Mouse (Mus musculus) embryo, embryonic 9.5 days (tissue): ENCODE results near the gene Cdk14.

ENCODE experiments used
- DNase-seq: peaks from one replicate; pipeline ENCODE4 v3.0.0-alpha.2; 2017; ENCODE audit errors: extremely low spot score

Cdk14 gene

DNA sequence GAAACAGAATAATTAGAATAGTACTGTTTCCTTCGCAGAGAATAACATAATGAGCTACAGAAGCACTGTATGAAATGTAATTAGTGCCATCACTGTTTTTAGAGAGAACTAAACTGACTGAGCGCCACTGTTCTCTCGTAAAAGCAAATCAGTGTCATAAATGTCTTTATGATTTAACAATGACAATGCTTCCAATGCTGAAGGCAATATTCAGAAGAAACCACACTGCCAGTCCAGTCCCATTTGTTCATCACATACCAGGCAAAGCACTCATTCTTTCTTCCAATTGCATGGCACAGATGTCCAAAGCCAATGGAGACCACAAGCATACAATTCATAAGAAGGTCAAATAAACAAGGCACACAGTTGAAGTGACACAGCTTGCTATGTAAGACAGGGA is 355.4 kb downstream of the Cdk14 start:
- no peak for DNase-seq

- no peak for DNase-seq
Observed at GRCm38 (mm10) chr5:5056102-5056883, 363.8 kb downstream of the Cdk14 start.

DNA sequence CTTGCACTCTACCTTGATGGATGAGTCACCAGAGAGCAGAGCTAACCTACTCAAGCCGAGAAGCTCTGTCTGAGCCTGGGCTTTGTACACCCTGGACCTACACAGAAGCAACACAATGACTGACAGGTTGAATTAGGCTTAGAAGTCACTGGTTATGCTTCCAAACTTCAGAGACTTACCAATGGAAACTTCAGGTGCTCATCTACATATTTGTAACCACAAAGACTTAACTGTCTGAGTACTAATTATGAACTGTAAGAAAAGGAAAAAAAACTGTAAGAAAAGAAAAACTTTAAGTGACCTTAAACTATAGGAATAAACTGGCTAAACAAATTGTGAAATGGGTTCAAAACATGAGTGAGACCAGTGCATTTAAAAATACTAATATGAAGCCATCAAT is 364.6 kb downstream of the Cdk14 start:
- no peak for DNase-seq

- no peak for DNase-seq
Observed at GRCm38 (mm10) chr5:5054270-5054669, 365.8 kb downstream of the Cdk14 start.

DNA sequence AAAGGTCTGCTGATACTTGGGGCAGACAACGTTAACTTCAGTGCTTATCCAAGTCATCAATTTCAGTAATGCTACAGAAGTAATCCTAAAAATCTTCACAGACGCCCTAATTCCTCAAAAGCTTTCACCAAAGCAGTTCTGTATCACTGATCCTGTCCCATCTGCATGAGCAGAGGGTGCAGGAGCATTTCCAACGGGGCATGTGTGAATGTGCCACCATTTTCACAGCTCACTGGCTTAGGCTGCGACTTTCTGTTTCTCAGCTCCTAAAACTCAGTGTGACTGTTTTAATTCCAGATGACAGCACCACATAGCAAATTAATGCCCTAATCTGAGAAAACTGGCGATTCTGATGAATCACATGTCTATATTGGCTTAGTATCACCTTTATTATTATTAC is 375.8 kb downstream of the Cdk14 start:
- DNase-seq, result no peak

DNA sequence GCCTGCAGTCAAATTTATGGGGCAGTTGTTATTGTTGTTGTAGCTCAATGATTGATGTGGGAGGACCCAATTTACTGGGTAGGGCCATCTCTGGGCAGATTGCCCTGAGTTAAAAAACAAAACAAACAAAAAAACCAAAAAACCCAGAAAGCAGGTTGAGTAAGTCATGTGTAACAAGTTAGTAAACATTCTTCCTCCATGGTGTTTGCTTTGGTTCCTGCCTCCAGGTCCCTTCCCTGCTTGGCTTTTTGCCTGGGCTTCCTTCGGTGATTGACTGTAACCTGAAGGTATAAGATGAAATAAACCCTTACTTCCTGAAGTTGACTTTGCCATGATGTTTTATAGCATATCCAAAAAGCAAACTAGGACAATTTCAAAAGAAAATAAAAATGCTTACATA is 377.4 kb downstream of the Cdk14 start:
- DNase-seq, result no peak

DNA sequence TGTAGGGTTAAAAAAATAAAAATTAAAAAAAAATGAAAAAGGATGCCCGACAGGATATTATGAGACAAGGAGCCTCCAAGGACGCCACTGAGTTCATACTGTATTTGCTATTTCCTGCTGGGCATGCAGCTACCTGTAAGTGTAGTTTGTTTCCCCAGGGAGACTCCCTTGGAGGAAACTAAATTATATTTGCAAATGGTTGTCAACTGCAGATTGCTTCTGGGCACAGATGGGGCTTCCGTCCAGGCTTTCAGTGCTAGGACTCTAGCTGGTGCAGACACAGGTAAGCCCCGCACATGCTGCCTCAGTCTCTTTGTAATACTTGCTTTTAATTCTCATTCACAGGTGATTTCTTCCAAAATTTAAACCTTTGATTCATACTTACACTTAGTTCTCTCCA is 378.6 kb downstream of the Cdk14 start:
- no peak for DNase-seq

- DNase-seq, result no peak
Observed at GRCm38 (mm10) chr5:5039700-5040284, 380.3 kb downstream of the Cdk14 start.

DNA sequence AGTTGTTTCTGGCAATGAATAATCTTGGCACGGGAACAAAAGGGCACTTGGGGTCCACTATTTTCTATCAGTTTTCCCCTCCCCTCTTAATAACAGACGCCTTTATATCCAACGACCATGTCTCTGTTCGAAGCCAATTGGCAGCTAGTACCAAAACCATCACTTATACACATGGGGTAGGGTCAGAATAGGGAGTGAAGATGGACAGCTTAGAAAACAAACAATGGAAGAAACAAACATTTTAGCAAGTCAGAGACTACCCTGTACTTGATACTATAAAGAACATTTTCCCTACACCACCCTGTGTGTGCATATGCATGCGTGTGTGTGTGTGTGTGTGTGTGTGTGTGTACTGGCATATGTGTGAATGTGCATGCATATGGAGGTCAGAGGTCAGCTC is 386.7 kb downstream of the Cdk14 start:
- DNase-seq, result no peak

GRCm38 (mm10) chr5:5032847-5033246 is 387.3 kb downstream of the Cdk14 start:
- no peak for DNase-seq

- DNase-seq, result no peak
Observed at GRCm38 (mm10) chr5:5032446-5032845, 387.7 kb downstream of the Cdk14 start.

DNA sequence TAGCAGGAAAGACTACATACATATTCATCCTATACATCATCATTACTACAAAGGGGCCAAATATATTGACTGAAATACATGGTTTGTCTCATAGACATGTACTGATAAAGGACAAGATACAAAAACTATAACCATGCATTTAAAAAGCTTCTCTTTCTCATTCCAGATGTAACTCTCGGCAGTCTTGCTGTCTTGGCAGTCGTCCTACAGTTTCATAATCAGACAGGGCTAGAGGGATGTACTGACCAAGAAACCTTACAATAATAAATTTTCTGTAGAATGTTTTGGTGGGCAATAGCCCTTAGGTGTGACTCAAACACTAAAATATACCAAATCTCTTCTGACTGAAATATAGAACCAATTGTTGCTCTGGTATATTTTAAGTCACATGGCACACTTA is 389.7 kb downstream of the Cdk14 start:
- DNase-seq, result no peak

GRCm38 (mm10) chr5:5018959-5019358 is 401.2 kb downstream of the Cdk14 start:
- no peak for DNase-seq

- DNase-seq, result no peak
Observed at GRCm38 (mm10) chr5:5018242-5018641, 401.9 kb downstream of the Cdk14 start.

GRCm38 (mm10) chr5:5013783-5014182 is 406.3 kb downstream of the Cdk14 start:
- DNase-seq, result no peak

- no peak for DNase-seq
Observed at GRCm38 (mm10) chr5:5012521-5013346, 407.4 kb downstream of the Cdk14 start.

GRCm38 (mm10) chr5:5008153-5008745 is 411.9 kb downstream of the Cdk14 start:
- no peak for DNase-seq

DNA sequence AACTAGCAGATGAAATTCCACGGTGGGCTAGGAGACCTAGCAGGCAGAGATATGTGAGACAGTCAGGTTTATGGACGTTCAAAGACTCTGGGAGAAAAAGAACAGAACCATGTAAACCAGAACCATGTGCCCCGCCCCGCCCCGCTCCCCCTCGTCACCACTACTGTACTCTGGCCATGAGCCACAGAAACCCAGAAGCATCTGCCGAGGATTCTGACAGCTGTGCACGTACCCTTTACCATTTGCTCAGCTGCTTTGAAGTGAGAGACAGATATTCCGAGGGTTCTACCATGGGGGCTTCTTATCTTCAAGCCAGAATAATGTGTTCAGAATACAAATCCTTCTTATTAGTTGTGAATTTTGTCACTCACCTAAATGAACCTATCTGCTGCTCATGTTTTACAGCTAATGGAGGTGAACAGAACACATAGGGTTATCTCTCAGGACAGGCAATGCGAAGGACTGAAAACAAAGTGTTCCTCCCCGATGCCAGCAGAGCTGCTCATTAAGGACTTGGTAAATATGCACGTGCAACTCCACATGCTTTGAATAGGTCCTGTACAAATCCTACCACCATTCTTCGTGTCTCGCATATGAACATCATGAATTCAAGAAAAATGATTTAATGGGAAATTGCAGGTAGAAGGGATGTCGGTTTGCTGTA is 412.5 kb downstream of the Cdk14 start:
- DNase-seq, result no peak

- DNase-seq, result no peak
Observed at GRCm38 (mm10) chr5:5005633-5006032, 414.5 kb downstream of the Cdk14 start.

DNA sequence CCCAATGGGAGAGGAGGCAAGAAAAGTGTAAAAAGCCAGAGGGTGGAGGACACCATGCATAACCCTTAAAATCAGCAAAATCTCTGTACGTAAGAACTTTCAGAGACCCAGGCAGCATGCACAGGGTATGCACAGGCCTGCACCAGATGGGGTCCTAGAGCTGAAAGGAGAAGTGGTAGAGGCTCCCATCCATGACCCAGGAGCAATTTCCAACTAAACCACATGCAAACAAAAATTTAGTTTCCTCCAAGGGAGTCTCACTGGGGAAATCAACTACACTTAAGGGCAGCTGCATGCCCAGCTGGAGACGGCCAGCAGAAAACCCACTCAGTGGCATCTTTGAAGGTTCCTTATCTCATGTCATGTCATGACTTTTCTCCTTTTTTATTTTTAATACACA is 415.4 kb downstream of the Cdk14 start:
- no peak for DNase-seq

DNA sequence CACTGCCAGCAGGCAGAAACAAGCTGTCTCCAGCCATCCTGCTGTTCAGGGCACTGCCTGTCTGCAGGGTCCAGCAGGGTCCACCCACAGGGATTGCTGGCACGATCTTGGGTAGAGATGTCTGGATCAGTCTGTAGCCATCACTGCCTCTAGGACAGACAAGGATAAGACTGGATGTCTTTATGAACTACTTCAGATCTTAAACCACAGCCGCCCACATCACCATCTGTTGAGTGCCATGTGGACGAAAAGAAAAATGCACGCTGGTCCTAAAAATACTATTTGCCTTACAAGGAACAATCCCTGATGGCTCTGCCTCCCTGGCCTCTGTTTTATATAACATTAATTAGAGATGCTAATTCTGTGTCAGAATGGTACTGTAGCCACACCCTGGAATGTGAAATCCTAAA is 426.9 kb downstream of the Cdk14 start:
- no peak for DNase-seq

DNA sequence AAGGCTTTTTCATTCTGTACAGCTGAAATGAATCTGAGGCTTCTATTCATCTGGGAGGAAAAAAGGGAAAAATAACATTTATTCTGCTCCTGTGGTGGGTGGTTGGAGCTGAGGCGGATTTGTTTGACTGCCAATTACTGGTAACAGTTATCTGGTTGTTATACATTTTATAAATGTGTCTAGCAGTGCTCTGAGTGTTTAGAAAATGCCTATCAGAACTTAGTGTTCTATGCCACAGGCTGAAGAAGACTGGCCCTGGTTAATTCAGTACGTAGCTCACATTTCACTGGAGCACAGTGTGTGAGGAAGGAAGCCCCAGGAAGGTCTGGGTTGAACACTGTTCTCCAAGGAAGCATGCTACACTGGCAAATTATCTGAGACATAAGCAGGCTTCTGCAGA is 429.1 kb downstream of the Cdk14 start:
- DNase-seq, result no peak
